Mouse (Mus musculus) layer of hippocampus, postnatal 36 days (tissue): ENCODE measurements around the gene Ap3b1. TPM values are rescaled to one million over a fixed set of nuclear protein-coding genes. Genes with fewer than 3 reads are reported as not detected.

Experiments
- DNase-seq, 2 experiments: peaks; one replicate each; pipeline ENCODE4 v3.0.0; 2022
- total RNA-seq, 2 experiments: library from RNA; stranded (reverse); gene quantifications; 2 replicates each; pipeline ENCODE4 v1.2.3; 2021

The Ap3b1 gene
- total RNA-seq, 2 experiments from 2014 or later = 57.0 to 61.9 TPM

- DNase-seq = no peak
Observed at GRCm38 (mm10) chr13:94539851-94540646, 181.3 kb downstream of the Ap3b1 start.

- no peak for DNase-seq
Observed at GRCm38 (mm10) chr13:94542061-94542460, 183.3 kb downstream of the Ap3b1 start.

- no peak for DNase-seq
Observed at GRCm38 (mm10) chr13:94544211-94544610, 185.5 kb downstream of the Ap3b1 start.

- DNase-seq = no peak
Observed at GRCm38 (mm10) chr13:94545739-94546138, 187.0 kb downstream of the Ap3b1 start.

GRCm38 (mm10) chr13:94546246-94546645 lies 187.5 kb downstream of the Ap3b1 start:
- no peak for DNase-seq

GRCm38 (mm10) chr13:94549580-94549979 lies 190.8 kb downstream of the Ap3b1 start:
- no peak for DNase-seq

GRCm38 (mm10) chr13:94550037-94550436 lies 191.3 kb downstream of the Ap3b1 start:
- no peak for DNase-seq

GRCm38 (mm10) chr13:94560011-94560410 lies 201.3 kb downstream of the Ap3b1 start:
- DNase-seq = peak; percentile 72 to 78

- DNase-seq = no peak
Observed at GRCm38 (mm10) chr13:94560878-94561277, 202.1 kb downstream of the Ap3b1 start.

- no peak for DNase-seq
Observed at GRCm38 (mm10) chr13:94562652-94563339, 204.0 kb downstream of the Ap3b1 start.

- no peak for DNase-seq
Observed at GRCm38 (mm10) chr13:94563836-94564235, 205.1 kb downstream of the Ap3b1 start.

- no peak for DNase-seq
Observed at GRCm38 (mm10) chr13:94564351-94564994, 205.7 kb downstream of the Ap3b1 start.

GRCm38 (mm10) chr13:94565176-94565575 lies 206.4 kb downstream of the Ap3b1 start:
- no peak for DNase-seq

- DNase-seq = no peak
Observed at GRCm38 (mm10) chr13:94565616-94566015, 206.9 kb downstream of the Ap3b1 start.

GRCm38 (mm10) chr13:94567739-94568138 lies 209.0 kb downstream of the Ap3b1 start:
- no peak for DNase-seq

- DNase-seq = no peak
Observed at GRCm38 (mm10) chr13:94571001-94571400, 212.2 kb downstream of the Ap3b1 start.

- DNase-seq = no peak
Observed at GRCm38 (mm10) chr13:94573356-94573755, 214.6 kb downstream of the Ap3b1 start.

- DNase-seq = no peak
Observed at GRCm38 (mm10) chr13:94573833-94574232, 215.1 kb downstream of the Ap3b1 start.

GRCm38 (mm10) chr13:94575607-94576398 lies 217.0 kb downstream of the Ap3b1 start:
- DNase-seq = no peak

GRCm38 (mm10) chr13:94576399-94577176 lies 217.8 kb downstream of the Ap3b1 start:
- no peak for DNase-seq

GRCm38 (mm10) chr13:94577177-94577540 lies 218.4 kb downstream of the Ap3b1 start:
- DNase-seq = no peak

GRCm38 (mm10) chr13:94595289-94595688 lies 236.5 kb downstream of the Ap3b1 start:
- no peak for DNase-seq
